Mouse (Mus musculus) CD4-positive helper T cell, adult 2 months (primary cell): ENCODE measurements around the gene Itpripl2.

Source experiments
- DNase-seq: peaks from one replicate; pipeline ENCODE4 v3.0.0-alpha.2; 2012; ENCODE audit warnings: low read depth, missing footprints, low spot score

Gene Itpripl2

GRCm38 (mm10) chr7:118443895-118444485 is 47.8 kb downstream of the Itpripl2 start:
- no peak for DNase-seq

DNA sequence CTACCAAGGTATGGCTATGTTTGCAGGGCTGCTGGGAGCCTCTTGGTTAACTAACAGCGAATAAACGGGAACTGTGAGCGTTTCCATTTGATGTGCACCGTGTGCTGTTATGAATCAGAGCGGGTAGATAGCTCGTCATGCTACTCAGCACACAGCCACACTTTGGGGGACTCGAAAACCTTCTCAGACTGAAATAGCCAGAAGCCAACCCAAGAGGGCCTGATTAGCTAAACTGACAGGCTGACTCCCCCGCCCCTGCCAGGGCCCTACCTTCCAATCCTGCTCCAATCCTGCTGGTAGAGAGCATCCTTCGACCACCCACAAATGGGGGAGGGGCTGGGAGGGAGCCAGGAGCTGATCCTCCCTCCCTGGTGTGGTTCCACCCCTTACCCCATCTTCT is 48.4 kb downstream of the Itpripl2 start:
- DNase-seq = no peak

- no peak for DNase-seq
These were observed 50.2 kb downstream of the Itpripl2 start for GRCm38 (mm10) chr7:118441535-118441934.

DNA sequence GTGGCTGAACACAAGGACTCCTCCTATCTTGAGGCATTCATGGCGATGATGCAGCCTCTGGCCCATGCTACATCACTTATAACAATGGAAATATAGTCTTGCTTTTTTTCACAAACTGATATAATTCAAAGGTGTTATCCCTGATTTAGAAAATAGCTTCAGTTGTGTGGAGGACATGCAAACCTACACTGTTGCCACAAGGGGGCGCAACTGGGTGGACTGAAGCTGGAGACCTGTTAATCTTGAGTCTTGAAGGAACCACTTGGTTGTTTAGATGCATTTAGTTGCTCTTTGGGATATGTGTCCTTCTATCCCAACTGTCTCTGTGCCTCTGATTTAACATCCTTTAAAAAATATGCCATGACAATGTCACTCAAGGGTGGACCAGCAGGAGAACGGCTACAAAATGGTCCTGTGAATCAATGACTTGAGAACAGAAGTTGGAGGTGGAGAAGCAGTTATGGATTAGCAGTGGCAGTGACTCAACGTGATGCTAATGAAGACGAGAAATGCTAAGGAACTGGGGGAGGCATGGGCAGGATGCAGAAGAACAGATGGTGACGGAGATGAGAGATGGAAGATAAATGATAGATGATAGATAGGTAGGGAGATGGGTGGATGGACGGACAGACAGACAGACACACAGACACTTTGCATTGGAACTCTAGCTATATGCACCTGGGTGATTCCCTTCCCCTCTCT is 54.5 kb downstream of the Itpripl2 start:
- no peak for DNase-seq
